Mouse (Mus musculus) gastrocnemius, adult 8-10 months (tissue): Measurements from ENCODE around the gene Nktr. TPM values are rescaled to one million over a fixed set of nuclear protein-coding genes. Genes with fewer than 3 reads are reported as not detected.

Experiments used
- DNase-seq, 2 experiments: peaks; one replicate each; pipeline ENCODE4 v3.0.0; 2022; ENCODE audit warnings: low spot score in 2 of 2
- total RNA-seq, 4 experiments: library from RNA; stranded (reverse); gene quantifications; 2 replicates each; pipeline ENCODE4 v1.2.4; 2022

Nktr gene
- total RNA-seq, 4 experiments from 2014 or later, result 27.7 to 38.7 (median 34.6) TPM

GRCm38 (mm10) chr9:121761091-121761665 is 42.2 kb downstream of the Nktr start:
- peak in 1 of 2 experiments; percentile 5 for DNase-seq

DNA sequence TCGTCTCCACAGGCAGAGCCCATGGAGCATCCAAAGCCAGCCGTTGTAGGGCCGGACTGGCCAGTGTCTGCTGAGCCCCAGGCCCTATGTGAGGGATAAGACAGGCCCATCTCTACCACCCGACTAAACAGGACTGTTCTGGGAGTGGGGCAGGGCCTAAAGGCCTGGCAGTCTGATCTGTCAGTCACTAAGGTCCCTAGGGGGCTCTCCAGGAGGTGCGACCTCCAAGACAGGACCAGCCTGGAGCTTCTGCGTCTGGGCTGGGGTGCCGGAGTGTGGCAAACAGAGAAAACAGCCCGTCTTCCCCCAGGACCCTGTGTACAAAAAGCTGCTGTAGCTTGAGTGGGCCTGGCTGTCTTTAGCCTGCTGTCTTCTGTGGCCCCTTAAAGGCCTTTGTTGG is 42.8 kb downstream of the Nktr start:
- DNase-seq, result no peak

GRCm38 (mm10) chr9:121762248-121762647 is 43.3 kb downstream of the Nktr start:
- peak in 1 of 2 experiments; percentile 43 for DNase-seq

DNA sequence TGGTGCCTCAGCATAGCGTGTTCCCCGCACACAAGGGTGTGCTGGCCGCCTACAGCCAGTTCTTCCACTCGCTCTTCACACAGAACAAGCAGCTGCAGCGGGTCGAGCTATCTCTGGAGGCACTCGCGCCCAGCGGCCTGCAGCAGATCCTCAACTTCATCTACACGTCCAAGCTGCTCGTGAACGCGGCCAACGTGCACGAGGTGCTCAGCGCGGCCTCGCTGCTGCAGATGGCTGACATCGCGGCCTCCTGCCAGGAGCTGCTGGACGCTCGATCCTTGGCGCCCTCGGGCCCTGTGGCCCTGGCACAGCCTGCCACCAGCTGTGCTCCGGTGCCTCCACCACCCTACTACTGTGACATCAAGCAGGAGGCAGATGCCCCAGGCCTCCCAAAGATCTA is 43.8 kb downstream of the Nktr start:
- DNase-seq, result peak in 1 of 2 experiments; percentile 52

DNA sequence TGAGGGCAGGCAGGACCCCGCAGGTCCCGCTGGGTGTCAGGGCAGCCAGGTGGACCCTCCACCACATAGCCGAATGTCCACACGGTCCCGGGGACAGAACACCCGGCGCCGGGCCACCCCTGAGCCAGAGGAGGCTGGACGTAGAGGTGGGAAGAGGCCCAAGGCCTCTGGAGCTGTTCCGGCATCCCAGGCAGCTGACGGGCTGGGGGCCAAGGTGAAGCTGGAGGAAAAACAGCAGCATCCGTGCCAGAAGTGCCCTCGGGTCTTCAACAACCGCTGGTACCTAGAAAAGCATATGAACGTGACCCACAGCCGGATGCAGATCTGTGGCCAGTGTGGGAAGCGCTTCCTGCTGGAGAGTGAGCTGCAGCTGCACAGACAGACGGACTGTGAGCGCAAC is 44.7 kb downstream of the Nktr start:
- DNase-seq, result peak in 1 of 2 experiments; percentile 50

DNA sequence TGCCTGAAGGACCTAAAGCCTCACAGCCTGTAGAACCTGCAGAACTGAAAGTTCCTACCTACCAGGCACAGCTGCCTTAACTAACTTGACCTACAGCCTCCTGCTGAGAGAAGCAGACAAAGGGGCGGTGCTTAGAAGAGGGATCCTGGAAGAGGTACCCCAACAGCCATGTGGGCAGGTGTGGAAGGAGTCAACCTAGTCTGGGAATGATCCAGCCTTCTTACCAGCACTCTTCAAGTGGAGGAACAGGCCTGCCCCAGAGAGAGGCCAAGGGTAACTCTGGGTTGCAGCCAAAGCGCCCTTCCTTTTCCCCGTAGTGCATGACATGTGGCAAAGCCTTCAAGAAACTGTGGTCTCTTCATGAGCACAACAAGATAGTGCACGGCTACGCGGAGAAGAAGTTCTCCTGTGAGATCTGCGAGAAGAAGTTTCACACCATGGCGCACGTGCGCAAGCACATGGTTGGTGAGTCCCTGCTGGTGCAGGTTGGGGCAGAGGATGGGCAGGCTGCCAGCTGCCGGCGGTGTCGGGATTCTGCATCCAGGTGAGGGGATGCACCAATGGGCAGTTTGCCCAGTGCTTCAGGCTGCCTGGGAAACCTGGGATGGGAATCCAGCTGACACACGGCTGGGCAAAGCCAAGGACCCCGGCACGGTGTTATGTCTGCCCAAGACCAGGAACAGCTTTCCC is 46.3 kb downstream of the Nktr start:
- DNase-seq, result peak in 1 of 2 experiments; percentile 9

GRCm38 (mm10) chr9:121772412-121772811 is 53.4 kb downstream of the Nktr start:
- no peak for DNase-seq

GRCm38 (mm10) chr9:121775951-121776350 is 57.0 kb downstream of the Nktr start:
- no peak for DNase-seq

DNA sequence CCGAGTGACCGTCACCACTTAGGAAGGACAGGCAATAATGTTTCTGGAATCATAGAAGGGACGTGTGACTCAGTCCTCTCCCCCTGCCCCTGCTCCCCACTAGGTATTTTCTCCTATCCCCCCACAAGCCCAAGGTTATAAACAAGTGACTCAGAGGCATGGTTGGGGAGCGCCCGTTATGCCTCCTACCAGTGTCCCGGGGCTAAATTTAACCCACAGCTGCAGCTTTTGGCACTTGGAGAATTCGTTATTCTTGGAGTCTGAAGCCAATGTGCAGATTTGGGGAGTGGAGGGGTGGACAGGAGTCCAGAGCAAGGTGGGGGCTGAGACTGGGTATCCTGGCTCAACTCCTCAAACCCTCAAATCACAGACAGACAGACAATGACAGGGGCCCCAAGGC is 57.5 kb downstream of the Nktr start:
- no peak for DNase-seq

DNA sequence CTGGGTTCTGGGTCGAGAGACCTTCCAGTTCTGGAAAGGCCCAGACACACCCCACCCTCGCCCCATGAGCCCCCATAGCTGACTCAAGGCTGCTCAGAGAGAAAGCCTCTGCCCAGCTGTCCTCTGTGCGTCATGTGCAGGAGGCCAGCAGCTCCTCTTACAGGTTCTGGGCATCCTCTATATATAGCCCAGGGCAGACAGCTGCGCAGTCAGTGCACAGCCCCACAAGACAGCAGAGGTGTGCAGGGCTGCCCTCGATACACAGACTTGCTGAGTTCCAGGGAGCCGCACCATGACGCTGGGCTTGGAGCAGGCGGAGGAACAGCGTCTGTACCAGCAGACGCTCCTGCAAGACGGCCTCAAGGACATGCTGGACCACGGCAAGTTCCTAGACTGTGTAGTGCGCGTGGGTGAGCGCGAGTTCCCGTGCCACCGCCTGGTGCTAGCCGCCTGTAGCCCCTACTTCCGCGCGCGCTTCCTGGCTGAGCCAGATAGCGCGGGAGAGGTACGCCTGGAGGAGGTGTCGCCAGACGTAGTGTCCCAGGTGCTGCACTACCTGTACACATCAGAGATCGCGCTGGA is 58.6 kb downstream of the Nktr start, which contains the start of gene Klhl40:
TSS of gene Klhl40 (plus strand) at position 124 of the 582 bp plus-strand sequence.
- DNase-seq, result peak; percentile 53 to 74

DNA sequence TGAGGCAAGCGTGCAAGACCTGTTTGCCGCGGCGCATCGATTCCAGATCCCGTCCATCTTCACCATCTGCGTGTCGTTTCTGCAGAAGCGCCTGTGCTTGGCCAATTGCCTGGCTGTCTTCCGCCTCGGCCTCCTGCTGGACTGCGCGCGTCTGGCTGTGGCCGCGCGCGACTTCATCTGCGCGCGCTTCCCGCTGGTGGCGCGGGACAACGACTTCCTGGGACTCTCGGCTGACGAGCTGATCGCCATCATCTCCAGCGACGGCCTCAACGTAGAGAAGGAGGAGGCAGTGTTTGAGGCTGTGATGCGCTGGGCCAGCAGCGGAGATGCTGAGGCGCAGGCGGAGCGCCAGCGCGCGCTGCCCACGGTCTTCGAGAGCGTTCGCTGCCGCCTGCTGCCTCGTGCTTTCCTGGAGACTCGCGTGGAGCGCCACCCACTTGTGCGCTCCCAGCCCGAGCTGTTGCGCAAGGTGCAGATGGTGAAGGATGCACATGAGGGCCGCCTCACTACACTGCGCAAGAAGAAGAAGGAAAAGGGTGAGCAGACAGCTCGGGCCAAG is 59.2 kb downstream of the Nktr start:
- peak in 1 of 2 experiments; percentile 54 for DNase-seq

GRCm38 (mm10) chr9:121784801-121785200 is 65.8 kb downstream of the Nktr start:
- no peak for DNase-seq

- DNase-seq, result no peak
Measured at GRCm38 (mm10) chr9:121785261-121785660, 66.3 kb downstream of the Nktr start.

GRCm38 (mm10) chr9:121786359-121786758 is 67.4 kb downstream of the Nktr start:
- DNase-seq, result no peak

DNA sequence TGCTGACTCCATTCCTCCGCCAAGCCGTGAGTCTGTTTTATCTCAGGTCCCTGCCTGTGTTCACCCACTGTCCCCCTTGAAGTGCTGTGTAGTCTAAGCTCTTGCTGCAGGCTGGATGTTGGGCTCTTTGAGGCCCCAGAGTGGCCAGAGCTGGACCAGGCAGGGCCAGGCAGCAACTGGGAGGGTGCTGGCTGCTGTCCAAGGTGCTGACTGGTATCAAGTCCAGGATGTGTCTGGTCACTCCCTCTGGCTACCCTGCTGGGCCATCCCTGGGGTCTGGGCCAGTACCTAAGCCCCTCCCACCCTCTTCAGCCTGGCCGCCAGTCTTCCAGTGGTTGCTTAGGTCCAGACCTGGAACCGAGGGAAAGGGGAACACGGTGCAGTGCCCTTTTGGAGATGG is 72.2 kb downstream of the Nktr start:
- DNase-seq, result peak; percentile 82 to 90

DNA sequence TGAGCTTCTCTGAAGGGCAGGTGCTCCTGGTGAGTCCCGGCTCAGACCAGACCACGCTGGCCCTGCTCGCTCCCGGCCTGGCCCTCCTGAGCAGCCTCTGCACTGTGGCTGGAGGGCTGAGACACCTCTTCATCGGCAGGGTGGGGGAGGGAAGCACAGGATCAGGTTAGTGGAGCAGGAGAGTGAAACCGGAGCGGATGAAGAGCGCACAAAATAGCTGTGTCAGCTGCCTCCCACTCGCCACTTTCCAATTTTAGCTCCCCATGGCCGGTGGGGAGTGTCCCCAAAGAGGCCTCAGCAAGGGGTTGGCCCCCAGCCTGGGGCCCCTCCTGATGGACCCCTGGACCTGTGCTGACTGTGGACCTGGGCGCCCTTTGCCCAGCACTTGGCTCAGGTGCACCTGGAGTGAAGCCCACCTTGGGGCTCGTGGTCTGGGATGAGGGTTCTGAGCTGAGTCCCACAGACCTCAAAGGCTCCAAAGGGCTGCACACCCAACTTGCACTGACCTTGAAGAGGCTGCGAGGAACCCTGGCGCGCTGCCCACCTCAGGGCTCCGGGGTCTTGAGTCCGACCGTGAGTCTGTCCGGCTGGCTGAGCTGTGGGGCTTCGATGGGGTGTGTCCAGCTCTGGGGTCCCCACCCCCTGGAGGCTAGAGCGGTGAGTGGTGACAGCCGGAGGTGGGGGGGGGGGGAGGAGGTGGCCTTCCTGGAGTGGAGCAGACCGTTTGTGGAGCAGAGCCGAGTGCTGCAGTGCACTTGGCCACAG is 73.0 kb downstream of the Nktr start, which contains the start of gene Hhatl:
TSS of gene Hhatl (minus strand) at position 751 of the 765 bp plus-strand sequence.
- DNase-seq, result peak; percentile 72 to 80

GRCm38 (mm10) chr9:121794972-121795539 is 76.1 kb downstream of the Nktr start:
- no peak for DNase-seq

DNA sequence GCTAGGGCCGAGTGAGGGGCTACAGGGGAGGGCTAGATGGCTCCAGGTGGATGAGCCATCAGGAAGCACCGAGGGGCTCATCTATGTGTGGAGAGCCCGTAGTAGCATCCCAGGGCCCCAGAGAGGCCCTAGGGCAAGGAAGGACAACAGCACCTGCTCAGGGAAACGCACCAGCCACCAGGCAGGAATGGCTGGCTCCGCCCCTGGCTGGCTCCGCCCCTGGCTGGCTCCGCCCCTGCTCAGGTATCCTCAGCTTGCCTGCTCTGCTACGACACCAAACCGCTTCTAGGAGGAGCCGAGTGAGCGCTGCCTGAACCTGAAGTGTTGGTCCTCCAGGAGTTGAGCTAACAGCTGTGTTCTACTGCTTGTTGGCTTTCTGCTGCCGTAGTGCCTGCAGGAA is 78.8 kb downstream of the Nktr start:
- DNase-seq, result no peak

DNA sequence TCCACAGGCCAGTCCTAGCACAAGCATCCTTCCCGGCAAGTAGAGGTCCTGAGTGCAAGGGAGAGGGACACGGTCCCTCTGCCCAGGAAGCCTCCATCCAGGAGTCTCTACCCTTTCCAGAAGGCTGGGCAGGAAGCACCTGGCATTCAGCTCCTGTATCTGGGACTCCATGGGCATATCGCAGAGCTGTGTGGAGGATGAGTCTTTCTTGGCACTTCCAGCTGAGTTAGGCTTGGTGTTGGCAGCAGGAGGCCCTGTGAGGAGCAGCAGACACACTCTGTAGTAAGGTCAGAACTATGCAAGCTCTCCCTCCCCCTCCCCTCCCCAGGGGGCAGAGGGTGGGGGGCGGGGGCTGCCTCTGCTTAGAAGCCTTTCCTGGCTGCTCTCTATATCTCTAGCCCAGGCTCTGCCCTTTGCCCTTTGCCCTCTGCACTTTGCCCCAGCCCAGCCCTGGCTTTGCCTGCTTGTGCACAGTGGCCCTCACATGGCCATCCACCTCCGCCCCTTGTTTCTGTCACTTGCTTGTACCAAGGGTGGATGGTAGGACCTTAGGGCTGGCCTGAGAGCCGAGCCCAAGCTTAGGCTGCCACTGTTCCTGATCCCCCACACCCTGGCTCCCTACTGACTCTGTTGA is 80.0 kb downstream of the Nktr start:
- DNase-seq, result no peak

GRCm38 (mm10) chr9:121802747-121803146 is 83.8 kb downstream of the Nktr start:
- no peak for DNase-seq
